Mouse (Mus musculus) kidney, adult 18-20 months (tissue): ENCODE data around the gene Fadd.

ENCODE experiments used
- DNase-seq: peaks from one replicate; pipeline ENCODE4 v3.0.0; 2021

Gene Fadd

GRCm38 (mm10) chr7:144527723-144528221, 54.5 kb downstream of the Fadd start:
- peak; percentile 19 for DNase-seq
